Mouse (Mus musculus): ENCODE data around the gene Errfi1.

- TF ChIP-seq GATA1 (IDR thresholded peaks at IDR 0.05; ENCODE audit: low read length) (no peak), TAL1 (IDR thresholded peaks at IDR 0.05; ENCODE audit: low read length) (no peak)
Observed at GRCm38 (mm10) chr4:150889955-150890315, 36.2 kb downstream of the Errfi1 start.
